Mouse (Mus musculus) brain, adult 2 months (tissue): Measurements from ENCODE around the gene Prdm2.

ENCODE experiments used
- DNase-seq: peaks from one replicate; pipeline ENCODE4 v3.0.0; 2011; ENCODE audit warnings: low read depth, low spot score

Gene Prdm2

DNA sequence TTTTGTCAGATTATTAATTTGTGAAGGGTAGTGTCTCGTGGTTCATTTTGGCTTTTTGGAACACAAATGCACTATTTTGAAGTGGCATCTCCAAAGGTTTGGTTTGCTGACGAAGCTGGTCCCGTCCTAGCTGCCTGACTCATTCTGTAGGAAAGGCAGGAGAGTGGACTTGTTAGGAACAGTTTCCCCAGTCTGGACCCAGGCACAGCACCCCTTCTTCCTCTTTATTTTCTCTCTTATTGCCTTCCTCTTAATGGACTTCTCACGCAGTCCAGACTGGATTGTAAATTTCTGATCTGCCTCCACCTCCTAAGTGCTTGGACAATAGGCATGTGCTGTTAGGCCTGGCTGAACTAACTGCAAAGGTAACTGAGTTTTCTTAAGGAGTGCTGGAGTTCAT is 57.8 kb downstream of the Prdm2 start:
- no peak for DNase-seq

DNA sequence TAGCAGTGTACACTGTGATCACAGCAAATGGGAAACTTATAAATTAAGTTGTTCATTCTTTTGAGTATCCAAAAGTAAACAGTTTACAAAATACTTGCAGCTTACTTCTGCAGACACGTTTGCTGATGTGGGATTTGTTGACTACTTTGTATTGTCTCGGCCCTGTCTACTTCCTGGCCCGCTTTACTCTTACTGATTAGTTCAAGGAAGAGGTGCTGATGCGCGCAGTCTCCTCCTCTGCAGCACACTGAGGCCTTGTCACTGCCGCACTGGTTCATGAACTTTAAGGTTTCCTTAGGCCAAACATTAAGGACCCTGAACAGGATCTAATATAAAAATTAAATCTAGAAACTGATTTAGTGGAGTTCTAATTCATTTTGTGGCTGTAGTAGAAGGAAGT is 58.2 kb downstream of the Prdm2 start:
- DNase-seq: no peak

DNA sequence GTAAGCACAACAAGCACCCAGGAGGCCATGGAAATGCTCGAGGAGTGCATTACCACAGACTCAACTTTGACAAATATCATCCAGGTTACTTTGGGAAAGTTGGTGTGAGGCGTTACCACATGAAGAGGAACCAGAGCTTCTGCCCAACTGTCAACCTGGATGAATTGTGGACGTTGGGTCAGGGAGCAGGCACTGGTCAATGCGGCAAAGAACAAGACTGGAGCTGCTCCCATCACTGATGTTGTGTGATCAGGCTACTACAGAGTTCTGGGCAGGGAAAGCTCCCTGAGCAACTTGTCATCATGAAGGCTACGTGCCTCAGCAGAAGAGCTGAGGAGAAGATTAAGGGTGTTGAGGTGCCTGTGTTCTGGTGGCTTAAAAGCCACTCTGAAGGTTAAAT is 60.2 kb downstream of the Prdm2 start:
- DNase-seq: no peak

DNA sequence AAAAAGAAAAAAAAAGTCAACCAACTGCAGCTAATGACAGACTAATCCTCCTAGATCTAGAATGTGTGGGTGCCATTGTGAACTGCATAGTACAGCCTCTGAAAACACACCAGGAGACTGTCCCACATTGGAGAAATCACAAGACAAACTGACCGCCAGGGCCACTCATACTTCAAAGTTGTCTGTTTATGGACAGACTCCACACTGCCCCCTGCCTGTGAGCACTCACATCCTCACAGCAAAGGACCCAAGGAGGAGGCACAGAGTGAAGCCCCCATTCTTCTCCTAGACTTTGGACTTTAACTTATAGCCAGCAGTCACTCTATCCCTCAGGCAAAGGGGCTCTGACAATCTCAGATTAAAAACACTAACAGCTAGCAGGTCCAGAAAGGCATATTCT is 61.5 kb downstream of the Prdm2 start:
- DNase-seq: peak; percentile 39

DNA sequence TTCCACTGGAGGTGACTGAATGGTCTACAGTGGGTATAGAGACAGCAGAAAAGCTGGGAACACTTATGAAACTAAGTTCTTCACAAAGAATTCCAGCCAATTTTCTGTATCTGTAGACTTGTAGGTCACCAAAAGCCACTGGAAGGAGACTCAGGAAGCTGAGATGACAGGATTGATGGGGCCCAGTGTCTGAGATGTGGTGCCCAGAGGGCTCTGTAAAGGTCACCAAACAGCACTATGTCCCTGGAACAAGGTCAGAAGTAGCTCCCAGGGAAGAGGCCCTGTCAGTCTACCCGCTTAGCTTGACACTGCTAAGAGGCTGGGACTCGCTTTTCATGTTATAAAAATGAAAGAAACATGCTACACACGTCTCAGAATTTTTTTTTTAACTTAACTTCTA is 65.1 kb downstream of the Prdm2 start:
- DNase-seq: no peak

DNA sequence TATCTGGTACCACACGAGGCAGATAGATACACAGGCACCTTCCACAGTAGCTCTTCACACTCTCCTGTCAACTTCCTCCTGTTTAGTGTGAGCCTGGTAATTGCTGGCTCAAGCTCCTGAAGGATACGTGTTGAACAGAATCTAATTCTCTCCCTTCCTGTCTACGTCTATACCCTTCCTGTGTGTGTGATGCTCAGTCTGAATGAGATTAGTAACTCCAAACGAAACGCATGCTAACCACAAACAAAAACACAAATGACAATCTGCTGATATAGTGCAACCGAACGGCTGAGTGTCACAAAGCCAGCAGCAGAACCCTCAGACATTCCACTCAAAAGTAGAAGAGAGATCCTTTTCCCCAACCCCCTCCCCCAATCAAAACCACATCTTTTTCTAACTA is 69.2 kb downstream of the Prdm2 start:
- no peak for DNase-seq

DNA sequence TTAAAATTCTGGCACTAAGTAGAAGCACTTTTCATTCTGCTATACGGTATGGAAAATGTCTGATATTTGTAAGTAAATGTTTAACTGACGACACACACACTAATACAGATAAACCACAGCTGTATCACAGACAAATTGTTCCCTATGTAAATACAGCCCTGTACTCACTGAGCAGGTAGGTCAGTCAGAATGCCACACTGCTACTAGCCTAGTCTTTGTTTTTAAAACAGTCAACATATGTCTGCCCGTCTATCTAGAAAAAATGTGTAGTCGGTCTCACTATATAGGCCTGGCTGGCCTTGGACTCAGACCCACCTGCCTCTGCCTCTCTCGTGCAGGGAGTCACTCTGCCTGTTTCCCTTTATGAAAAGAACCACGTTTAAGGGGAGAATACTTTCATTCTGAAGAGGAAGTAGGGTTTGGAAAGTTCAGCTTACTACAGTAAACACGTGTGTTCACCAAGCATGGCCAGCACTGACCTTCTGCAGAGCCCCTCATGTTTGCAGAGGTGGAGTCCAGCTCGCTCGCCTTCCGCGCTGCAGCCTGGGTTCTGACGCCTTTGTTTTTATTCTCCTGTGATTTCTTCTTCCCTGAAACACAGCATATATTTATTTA is 71.0 kb downstream of the Prdm2 start:
- DNase-seq: no peak

DNA sequence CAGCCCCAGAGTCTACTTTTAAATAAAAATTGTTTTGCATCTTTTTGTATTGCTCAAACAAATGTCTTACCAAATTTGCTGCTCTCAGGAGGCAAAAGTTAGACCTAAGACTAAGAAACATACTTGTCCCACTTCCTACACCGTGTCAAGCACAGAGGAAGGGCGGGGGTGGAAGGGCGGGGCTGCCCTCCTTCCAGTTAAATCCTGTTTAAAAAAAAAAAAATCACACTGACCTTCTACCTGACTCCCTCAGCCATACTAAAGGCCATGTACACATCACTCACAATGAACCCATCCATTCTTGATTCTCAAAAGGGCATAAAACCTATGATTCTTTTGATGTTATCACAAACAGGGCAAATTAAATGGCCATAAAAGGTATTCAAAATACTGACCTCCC is 71.9 kb downstream of the Prdm2 start:
- no peak for DNase-seq

DNA sequence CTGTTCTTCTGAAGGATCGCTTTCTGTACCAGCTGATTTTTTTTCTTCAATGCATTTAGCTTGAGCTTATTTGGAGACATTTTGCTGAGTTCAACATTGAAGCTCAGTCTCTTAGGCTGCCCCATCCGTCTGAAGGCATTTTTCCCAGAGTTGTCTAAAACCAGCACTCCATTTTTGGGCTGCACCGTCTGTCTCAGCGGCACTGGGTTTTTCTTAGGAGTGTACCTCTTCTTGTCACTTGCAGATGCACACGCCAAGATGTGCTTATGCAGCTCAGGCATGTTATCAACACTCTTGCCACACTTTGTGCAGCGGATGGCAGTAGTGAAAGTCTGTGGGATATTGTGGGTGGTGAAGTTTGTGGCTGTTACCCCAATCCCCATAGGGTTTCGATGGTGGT is 80.4 kb downstream of the Prdm2 start:
- peak; percentile 81 for DNase-seq

DNA sequence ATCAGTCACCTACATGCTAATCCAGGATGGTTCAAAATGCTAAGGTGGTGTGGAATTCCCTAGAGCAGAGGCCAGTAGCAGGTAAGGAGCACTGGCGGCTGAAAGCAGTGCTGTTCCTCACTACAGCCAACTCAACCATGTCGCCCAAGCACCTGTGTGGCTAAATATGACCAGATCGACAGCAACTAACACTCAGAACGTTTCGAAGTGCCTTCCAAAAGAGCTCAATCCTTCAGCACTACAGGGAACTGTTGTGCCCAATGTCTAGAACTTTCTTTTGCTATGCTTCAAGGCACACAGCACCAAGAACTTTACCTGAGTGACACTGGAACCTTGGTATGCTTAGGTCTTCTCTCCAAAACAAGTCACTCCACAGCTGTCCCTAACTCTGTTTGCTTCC is 82.4 kb downstream of the Prdm2 start:
- DNase-seq: no peak

DNA sequence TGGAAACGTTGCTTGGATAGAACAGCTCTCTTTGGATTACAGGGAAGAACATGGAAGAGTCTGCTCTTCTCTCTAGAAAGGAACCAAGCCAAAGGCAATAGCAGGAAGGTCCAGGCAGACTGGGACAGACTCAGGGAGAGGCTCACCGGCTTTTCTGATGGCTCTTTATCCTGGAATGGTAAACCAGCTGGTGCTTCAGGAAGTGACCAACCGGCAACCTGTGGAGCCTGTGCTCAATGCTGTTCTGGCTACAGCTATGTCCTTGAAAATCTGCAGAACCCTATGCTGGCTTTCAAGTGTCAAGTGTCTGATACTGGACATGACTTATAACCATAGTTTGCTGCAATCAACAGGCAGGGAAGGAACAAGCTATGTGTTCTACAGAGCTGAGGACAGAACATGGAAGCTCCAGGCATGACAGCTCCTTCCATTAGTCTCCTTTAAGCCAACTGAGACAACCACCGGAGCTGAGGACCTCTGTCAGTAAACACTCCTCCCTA is 83.5 kb downstream of the Prdm2 start:
- no peak for DNase-seq

DNA sequence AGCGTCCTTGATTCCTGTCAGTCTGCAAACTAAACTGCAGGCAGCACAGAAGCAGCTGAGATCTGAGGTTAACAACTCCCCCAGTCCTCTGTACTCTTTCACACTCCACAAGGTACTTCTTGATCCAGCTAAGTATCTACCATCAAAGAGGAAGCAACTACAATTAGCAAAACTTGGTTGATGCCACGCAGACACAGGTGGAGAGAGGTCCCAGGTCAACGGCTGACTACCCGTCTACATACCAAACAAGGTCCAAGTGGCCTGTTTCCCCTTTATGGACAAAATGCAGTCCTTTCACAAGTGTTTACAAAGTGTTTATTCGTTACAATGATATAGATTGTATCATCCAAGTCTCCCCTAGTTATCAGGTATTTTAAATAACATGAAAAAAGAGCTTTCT is 85.6 kb downstream of the Prdm2 start:
- no peak for DNase-seq

DNA sequence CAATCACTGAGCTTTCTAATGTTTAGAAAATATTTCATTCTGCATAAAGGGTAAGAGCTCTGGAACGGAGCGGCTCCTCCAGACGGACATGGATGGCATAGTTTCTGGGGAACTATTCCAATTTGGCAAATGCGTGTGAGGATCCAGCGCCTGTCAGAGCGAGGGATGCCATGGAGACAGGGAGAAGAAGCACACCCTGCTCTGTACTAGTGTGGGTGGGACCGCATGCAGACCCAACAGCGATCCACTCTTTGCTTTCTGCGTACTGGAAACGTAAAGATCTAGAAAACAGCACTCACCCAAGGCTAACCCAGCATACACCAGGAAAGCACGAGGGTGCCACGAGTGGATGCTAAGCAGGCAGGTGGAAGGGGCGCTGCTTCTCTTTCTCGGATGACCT is 86.3 kb downstream of the Prdm2 start:
- DNase-seq: peak; percentile 86

DNA sequence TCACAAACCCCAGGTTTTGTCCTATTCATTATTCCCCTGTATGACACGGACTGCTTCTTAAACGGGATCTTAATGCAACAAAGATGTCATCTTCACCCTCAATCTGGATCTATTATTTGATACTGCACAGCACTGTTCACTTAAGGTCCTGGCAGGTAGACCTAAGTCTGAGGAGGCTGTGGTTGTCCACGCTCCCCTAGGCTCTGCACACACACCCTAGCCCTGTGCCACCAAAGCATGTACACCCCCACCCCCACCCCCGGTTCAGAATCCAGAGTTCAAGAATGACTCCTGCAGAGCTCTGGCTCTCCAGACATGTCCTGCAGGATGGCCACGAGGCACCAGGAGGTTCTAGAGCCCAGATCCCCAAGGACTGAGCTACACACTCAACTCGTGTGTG is 87.5 kb downstream of the Prdm2 start:
- no peak for DNase-seq

DNA sequence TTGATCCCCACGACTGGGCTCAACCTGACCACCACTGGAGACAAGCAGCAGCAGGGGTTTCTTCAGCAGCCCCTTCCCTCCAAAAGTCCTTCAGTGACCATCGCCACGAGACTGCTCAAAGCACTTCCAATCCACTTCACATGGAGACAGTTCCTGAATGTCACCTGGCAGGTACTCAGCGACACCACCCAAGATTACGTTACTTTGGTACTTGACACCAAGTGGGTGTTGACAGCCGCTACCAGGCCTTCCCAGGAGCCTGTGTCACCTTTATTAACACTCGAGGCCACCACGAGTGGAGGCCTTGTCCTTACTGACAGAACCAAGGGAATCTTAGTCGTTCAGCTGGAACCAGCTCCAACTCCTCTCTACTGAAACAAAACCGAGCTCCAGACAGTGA is 89.8 kb downstream of the Prdm2 start:
- DNase-seq: no peak

DNA sequence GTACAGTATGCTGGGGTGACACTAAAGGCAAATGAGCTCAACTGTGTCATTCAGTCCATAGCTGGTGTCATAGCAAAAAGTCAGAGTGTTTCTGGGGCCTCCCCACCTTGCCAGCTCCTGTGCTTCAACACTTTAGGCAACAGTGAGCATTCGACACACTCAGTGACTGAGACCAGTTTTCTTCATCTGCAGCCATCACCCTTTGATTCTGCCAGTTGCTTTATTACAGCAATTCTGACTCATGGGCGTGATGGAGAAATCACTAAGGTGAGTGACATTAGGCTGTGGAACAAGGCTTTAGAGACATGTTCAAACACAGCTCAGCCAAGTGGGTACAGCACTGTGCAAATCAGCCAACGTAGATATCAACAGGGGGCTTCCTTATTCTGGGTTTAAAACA is 91.6 kb downstream of the Prdm2 start:
- no peak for DNase-seq

DNA sequence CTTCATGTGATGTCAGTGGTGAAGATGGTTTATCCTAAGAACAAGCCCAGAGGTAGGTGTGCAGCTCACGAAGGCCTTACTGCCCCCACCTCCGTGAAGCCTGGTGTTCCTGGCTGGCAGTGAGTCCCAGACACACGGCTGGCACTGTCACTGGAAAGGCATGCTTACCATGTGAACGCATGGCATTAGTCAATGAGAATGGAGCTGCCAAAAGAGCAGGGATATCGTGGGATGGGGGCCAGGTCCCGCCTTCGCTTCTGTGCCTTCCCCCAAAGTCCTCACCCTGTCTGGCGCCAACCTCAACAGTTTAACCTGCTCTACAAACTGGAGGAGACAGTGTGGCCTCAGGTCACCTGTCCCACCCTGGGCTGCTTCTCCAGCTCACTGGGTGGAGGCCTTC is 92.8 kb downstream of the Prdm2 start:
- peak; percentile 74 for DNase-seq

DNA sequence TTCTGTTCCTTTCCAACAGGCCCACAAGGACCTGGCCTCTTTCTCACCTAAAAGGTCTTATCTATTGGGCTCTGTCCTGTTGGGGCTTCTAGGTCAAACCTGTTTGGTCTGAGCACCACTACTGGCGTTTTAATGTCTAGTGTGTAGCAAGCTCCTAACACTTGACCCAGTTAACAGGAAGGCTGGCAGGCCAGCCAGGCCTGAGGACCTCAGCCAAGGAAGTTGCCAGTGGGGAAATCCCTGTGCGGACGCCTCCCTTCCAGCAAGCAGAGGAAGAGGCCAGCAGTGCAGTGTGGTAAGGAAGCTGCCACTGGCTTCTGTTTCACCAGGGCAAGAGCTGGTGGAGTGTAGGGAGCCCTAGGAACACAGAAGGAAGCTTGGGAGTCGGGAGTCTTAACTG is 94.0 kb downstream of the Prdm2 start:
- peak; percentile 69 for DNase-seq

DNA sequence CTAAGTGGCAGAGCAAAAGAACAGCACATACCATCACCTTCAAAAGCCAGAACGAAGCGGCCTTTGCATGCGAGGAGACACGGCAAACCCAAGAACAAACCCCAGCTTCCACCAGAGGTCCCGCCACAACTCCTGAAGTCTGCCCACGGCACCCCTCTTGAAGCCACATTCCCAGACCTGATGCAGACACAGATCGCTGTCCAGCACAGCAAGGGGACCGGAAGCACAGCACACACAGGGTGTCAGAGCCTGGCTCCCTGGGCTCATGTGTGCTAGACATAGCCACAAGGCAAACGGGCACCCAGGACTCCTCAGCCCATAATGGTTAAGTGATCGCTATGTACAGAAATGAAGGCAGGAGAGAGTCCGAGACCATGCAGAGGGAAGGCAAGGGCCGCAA is 96.9 kb downstream of the Prdm2 start:
- no peak for DNase-seq

DNA sequence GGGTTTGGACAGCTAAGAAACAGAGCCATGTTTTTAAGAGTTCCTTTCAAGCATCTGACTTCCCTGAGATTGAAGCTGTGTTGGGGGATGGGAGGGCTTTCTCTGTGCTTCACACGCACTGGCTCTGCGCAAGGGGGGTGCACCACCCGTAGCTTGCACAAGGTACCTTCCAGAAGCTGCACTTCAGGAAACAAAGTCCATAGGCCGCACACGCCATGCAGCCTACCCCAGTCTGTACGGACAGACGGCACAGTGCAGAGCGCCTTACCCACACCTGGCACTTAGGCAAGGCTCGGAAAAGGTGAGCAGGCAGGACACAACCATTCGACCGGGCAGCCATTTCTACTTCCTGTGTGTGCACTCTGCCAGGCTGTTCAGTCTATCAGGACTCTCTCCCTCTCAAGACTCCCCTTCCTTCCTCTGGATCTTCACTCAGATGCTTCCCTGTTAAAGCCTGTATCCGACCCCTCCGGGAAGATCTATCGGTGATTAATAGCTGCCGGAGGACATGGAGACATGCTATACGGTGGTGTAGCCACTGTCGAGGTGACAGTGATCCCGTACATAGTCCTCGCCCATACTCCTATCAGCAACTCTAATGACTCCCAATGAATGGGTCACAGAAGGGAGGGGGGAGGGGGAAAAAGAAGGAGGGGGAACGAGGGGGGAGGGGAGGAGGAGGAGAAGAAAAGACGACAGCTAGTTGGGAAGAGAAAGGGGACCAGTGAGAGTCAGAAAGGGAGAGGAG is 98.4 kb downstream of the Prdm2 start:
- no peak for DNase-seq

DNA sequence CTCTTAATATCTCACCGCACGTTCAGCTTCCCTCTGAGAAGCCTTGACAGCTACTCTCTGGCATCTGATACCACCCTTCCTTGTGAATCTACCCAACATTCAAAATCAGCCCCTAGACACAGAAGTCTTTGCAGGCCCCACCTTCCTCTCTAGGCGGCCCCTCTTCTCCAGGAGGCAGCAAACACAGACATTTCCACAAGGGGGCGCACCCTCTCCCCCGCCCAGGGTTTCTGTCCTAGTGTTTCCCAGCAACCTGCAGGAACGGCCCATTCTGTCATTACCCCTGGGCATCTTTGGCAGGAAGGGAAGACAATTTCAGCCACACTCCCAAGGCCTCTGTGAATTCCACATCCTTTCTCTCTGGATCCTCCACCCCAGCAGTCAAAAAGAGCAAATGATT is 99.8 kb downstream of the Prdm2 start:
- peak; percentile 65 for DNase-seq

DNA sequence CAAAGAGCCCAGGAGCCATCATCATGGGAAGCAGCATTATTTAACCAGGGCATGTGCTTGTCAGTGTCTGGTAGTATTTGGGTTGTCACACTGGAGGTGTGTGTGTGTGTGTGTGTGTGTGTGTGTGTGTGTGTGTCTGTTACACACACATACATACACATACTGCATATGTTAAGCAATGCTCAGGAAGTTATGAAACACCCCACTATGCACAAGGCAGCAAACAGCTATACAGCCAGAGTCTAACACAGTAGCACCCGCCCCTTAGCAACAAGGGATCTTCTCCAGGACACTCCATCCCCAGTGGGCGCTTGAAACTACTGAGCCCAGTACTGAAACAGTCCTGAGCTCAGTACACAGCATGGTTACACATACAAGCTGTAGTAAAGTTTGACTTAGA is 100.4 kb downstream of the Prdm2 start:
- DNase-seq: no peak

DNA sequence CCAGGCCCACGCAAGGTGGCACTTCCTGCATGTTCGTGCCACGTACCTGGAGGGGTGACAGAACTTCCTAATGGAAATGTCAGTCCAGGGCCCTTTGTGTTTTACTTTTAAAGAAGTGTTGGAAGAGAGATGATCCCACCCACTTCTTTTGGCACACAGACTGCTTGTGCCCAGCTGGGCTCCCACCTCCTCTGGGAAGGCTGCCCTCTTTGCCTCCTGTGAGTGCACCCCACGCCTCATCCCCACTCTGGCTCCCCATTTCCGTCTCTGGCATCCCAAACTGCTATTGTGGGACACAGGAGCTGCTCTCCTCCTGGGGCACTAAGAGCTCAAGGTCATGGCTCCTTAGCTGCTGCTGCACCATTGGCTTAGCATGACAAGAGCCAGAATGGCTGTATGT is 100.9 kb downstream of the Prdm2 start:
- DNase-seq: peak; percentile 51

DNA sequence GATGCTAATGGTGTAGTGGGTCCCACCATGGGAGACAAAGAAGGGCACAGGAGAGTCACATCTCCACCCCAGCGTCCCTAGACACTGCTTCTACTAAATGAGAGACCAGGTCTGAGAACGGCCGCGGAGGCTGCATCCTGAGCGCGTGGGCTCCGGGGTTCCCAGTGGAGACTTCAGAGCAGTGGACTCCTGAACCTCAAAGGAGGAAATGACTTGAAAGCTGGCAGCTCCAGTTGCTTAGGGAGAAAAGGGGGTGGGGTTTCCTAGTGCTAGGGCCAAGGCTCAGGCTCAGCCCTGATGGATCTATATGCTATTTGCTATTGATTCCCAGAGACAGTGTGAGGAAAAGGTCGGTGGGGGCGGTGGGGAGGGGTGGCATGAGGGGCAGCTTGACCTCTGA is 104.2 kb downstream of the Prdm2 start:
- DNase-seq: no peak
